Comparison of ENCODE assay signal across 10 mouse cellular contexts in the genomic region with DNA sequence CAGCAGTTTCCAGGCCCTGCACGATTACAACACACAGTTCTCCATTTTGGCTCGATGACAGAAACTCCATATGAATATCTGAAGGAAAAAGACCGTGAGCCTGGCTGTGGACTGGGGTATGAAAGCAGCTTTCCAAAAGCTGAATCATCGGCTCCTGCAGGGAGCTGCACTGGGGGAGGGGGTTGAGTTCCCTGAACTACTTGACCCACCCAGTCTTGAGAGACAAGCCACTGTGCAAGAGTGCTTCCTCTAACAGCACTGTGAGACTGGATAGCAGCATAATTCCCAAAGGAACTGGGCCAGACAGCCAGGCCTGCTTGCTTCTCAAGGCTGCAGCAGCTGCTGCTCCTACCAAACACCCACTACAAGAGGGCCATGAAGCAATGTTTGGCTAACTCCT.
DNase-seq lines count a peak whose midpoint lies in the region; ATAC-seq and TF ChIP-seq lines count a peak whose summit lies in the region.
"Had no signal": no experiment of that assay in that cellular context is flagged by ENCODE, and none has a peak within 500 bp of the region (broad histone marks: within the 10 kb centered on the region; RNA-seq: fewer than 3 reads in every experiment).

No protein-coding gene starts in this region.

- peak overlapping the region; percentile 26 for H3K27ac ChIP-seq in embryonic fibroblast, embryonic 13.5 days (ENCODE audit: insufficient read depth, low read length)
- H3K27ac ChIP-seq in limb, embryonic 15.5 days: peak overlapping the region; percentile 77
- H3K27ac ChIP-seq: neural tube, embryonic 13.5 days had no signal

- no peak overlapping the region for H3K9ac ChIP-seq in limb, embryonic 15.5 days
- H3K9ac ChIP-seq: neural tube, embryonic 13.5 days had no signal

- H3K4me1 ChIP-seq in embryonic fibroblast, embryonic 13.5 days (ENCODE audit: control insufficient read depth, insufficient read depth, low read length): peaks cover 4% of the 10 kb centered on the region; the same call in 1 of the 2 replicates
- peaks cover 33% of the 10 kb centered on the region for H3K4me1 ChIP-seq in limb, embryonic 15.5 days

- no peaks in the 10 kb centered on the region for H3K9me3 ChIP-seq in limb, embryonic 15.5 days
- H3K9me3 ChIP-seq: neural tube, embryonic 13.5 days had no signal

- no peak for TF ChIP-seq POLR2A in embryonic fibroblast, embryonic 13.5 days (IDR thresholded peaks at IDR 0.05; ENCODE audit: low read depth, low read length)

- 20% methylated on average over 4 of the region's 4 CpGs for WGBS in limb, embryonic 15.5 days

- no peak for TF ChIP-seq CTCF in embryonic fibroblast, embryonic 13.5 days (IDR thresholded peaks at IDR 0.05; ENCODE audit: borderline replicate concordance, insufficient read depth, low read length)

- ATAC-seq in limb, embryonic 15.5 days (ENCODE audit: insufficient number of reproducible peaks, low FRiP score, low TSS enrichment, low read depth): peak; percentile 85
- no peak for ATAC-seq in CD4-positive, CD25-positive, alpha-beta regulatory T cell, adult 4 months

- H3K4me2 ChIP-seq in limb, embryonic 15.5 days: no peak overlapping the region
- H3K4me2 ChIP-seq: liver, embryonic 11.5 days; neural tube, embryonic 13.5 days had no signal

- no peaks in the 10 kb centered on the region for H3K27me3 ChIP-seq in limb, embryonic 15.5 days
- H3K27me3 ChIP-seq: neural tube, embryonic 13.5 days had no signal

- no peaks in the 10 kb centered on the region for H3K36me3 ChIP-seq in limb, embryonic 15.5 days
- H3K36me3 ChIP-seq: neural tube, embryonic 13.5 days had no signal

- H3K4me3 ChIP-seq in embryonic fibroblast, embryonic 13.5 days (ENCODE audit: insufficient read depth, low read length): no peak overlapping the region
- no peak overlapping the region for H3K4me3 ChIP-seq in limb, embryonic 15.5 days
- H3K4me3 ChIP-seq: neural tube, embryonic 13.5 days had no signal

- DNase-seq in gastrocnemius, adult 18-20 months (ENCODE audit: low spot score): peak; percentile 30
- DNase-seq in gastrocnemius, adult 8-10 months (ENCODE audit: low spot score in 2 of 2): no peak
- DNase-seq in 3T3-L1 (ENCODE audit: low read depth, low spot score): peak; percentile 95
- no peak for DNase-seq in spleen, adult 12 weeks (ENCODE audit: low spot score)
- DNase-seq in right cerebral cortex, postnatal 10 days (ENCODE audit: low spot score in 2 of 2): no peak

Comparison
In these comparisons a context has a peak if more than half of its experiments do, and no peak if none do; other contexts are left out.
1. DNase-seq: peak in gastrocnemius, adult 18-20 months (single experiment) and 3T3-L1 (single experiment); none in gastrocnemius, adult 8-10 months (0 of 2), spleen, adult 12 weeks (single experiment) and right cerebral cortex, postnatal 10 days (0 of 2).